Mouse (Mus musculus): Measurements from ENCODE around the gene Hs2st1. TPM values are rescaled to one million over a fixed set of nuclear protein-coding genes. Genes with fewer than 3 reads are reported as not detected.

Hs2st1 gene
- polyA plus RNA-seq, 1 experiment from 2014 or later = 1.5 TPM

- 68% methylated on average over 7 of the region's 7 CpGs for WGBS (ENCODE audit: insufficient replicate concordance)
- Histone ChIP-seq H3K9me3 (ENCODE audit: low read length) (no peaks in the 10 kb centered on the region), H3K4me3 (ENCODE audit: low read depth, low read length) (no peak overlapping the region), H3K4me1 (ENCODE audit: insufficient read depth) (0 out of 2 replicates have a peak, but pooled peaks cover 2% of the 10 kb centered on the region), H3K36me3 (replicated peaks; ENCODE audit: insufficient read depth, low read length) (0 out of 2 replicates have a peak, but pooled peaks cover 3% of the 10 kb centered on the region), H3K9ac (replicated peaks) (no peak overlapping the region), H3K27ac (ENCODE audit: low read depth) (no peak overlapping the region), H3K27me3 (ENCODE audit: insufficient read depth, low read length) (no peaks in the 10 kb centered on the region), H3K4me2 (ENCODE audit: low read depth, low read length) (no peak overlapping the region)
- ATAC-seq = no peak
- no peak for TF ChIP-seq CTCF (IDR thresholded peaks at IDR 0.05; ENCODE audit: low read depth)
- no peak for DNase-seq
Observed at GRCm38 (mm10) chr3:144604205-144604604, 34.2 kb upstream of the Hs2st1 start.

- Histone ChIP-seq H3K36me3 (replicated peaks; ENCODE audit: insufficient read depth, low read length) (0 out of 2 replicates have a peak, but pooled peaks cover 6% of the 10 kb centered on the region), H3K27ac (ENCODE audit: low read depth) (no peak overlapping the region), H3K9ac (replicated peaks) (no peak overlapping the region), H3K4me2 (ENCODE audit: low read depth, low read length) (no peak overlapping the region), H3K27me3 (ENCODE audit: insufficient read depth, low read length) (no peaks in the 10 kb centered on the region), H3K4me1 (ENCODE audit: insufficient read depth) (0 out of 2 replicates have a peak, but pooled peaks cover 2% of the 10 kb centered on the region), H3K4me3 (ENCODE audit: low read depth, low read length) (no peak overlapping the region), H3K9me3 (ENCODE audit: low read length) (no peaks in the 10 kb centered on the region)
- no peak for TF ChIP-seq EP300 (IDR thresholded peaks at IDR 0.05; ENCODE audit: low read depth)
- no peak for TF ChIP-seq CTCF (IDR thresholded peaks at IDR 0.05; ENCODE audit: low read depth)
- DNase-seq (no peak), ATAC-seq (no peak)
- 48% methylated on average over 3 of the region's 3 CpGs for WGBS (ENCODE audit: insufficient replicate concordance)
Observed at GRCm38 (mm10) chr3:144603558-144603957, 33.6 kb upstream of the Hs2st1 start.

GRCm38 (mm10) chr3:144602819-144603218 is 32.8 kb upstream of the Hs2st1 start:
- 63% methylated on average over 7 of the region's 7 CpGs for WGBS (ENCODE audit: insufficient replicate concordance)

GRCm38 (mm10) chr3:144602413-144602812 is 32.4 kb upstream of the Hs2st1 start:
- H3K4me2 ChIP-seq (ENCODE audit: low read depth, low read length) = no peak overlapping the region
- 72% methylated on average over 4 of the region's 4 CpGs for WGBS (ENCODE audit: insufficient replicate concordance)
- no peaks in the 10 kb centered on the region for H3K9me3 ChIP-seq (ENCODE audit: low read length)
- H3K9ac ChIP-seq (replicated peaks) = no peak overlapping the region
- H3K4me1 ChIP-seq (ENCODE audit: insufficient read depth) = no peaks in the 10 kb centered on the region
- 0 out of 2 replicates have a peak, but pooled peaks cover 8% of the 10 kb centered on the region for H3K36me3 ChIP-seq (replicated peaks; ENCODE audit: insufficient read depth, low read length)
- H3K27me3 ChIP-seq (ENCODE audit: insufficient read depth, low read length) = no peaks in the 10 kb centered on the region
- DNase-seq = no peak
- no peak for TF ChIP-seq CTCF (IDR thresholded peaks at IDR 0.05; ENCODE audit: low read depth)
- TF ChIP-seq EP300 (IDR thresholded peaks at IDR 0.05; ENCODE audit: low read depth) = no peak
- no peak overlapping the region for H3K4me3 ChIP-seq (ENCODE audit: low read depth, low read length)
- ATAC-seq = no peak
- no peak overlapping the region for H3K27ac ChIP-seq (ENCODE audit: low read depth)

More at GRCm38 (mm10) chr3:144602819-144603218, 32.8 kb upstream of the Hs2st1 start:
- no peak overlapping the region for H3K4me2 ChIP-seq (ENCODE audit: low read depth, low read length)
- H3K9me3 ChIP-seq (ENCODE audit: low read length) = no peaks in the 10 kb centered on the region
- H3K4me3 ChIP-seq (ENCODE audit: low read depth, low read length) = no peak overlapping the region
- H3K9ac ChIP-seq (replicated peaks) = no peak overlapping the region
- no peak for TF ChIP-seq EP300 (IDR thresholded peaks at IDR 0.05; ENCODE audit: low read depth)
- TF ChIP-seq CTCF (IDR thresholded peaks at IDR 0.05; ENCODE audit: low read depth) = no peak
- no peak overlapping the region for H3K27ac ChIP-seq (ENCODE audit: low read depth)
- H3K4me1 ChIP-seq (ENCODE audit: insufficient read depth) = no peaks in the 10 kb centered on the region
- 0 out of 2 replicates have a peak, but pooled peaks cover 8% of the 10 kb centered on the region for H3K36me3 ChIP-seq (replicated peaks; ENCODE audit: insufficient read depth, low read length)
- no peaks in the 10 kb centered on the region for H3K27me3 ChIP-seq (ENCODE audit: insufficient read depth, low read length)
- DNase-seq = no peak
- no peak for ATAC-seq

GRCm38 (mm10) chr3:144597790-144598467 is 27.9 kb upstream of the Hs2st1 start:
- ATAC-seq (no peak), DNase-seq (no peak)
- Histone ChIP-seq H3K4me1 (ENCODE audit: insufficient read depth) (no peaks in the 10 kb centered on the region), H3K4me3 (ENCODE audit: low read depth, low read length) (no peak overlapping the region), H3K36me3 (replicated peaks; ENCODE audit: insufficient read depth, low read length) (peaks cover 29% of the 10 kb centered on the region), H3K27me3 (ENCODE audit: insufficient read depth, low read length) (no peaks in the 10 kb centered on the region), H3K9me3 (ENCODE audit: low read length) (no peaks in the 10 kb centered on the region), H3K27ac (ENCODE audit: low read depth) (no peak overlapping the region), H3K9ac (replicated peaks) (no peak overlapping the region), H3K4me2 (ENCODE audit: low read depth, low read length) (no peak overlapping the region)
- 85% methylated on average over 12 of the region's 12 CpGs for WGBS (ENCODE audit: insufficient replicate concordance)
- TF ChIP-seq CTCF (IDR thresholded peaks at IDR 0.05; ENCODE audit: low read depth) (no peak), EP300 (IDR thresholded peaks at IDR 0.05; ENCODE audit: low read depth) (no peak)

- WGBS (ENCODE audit: insufficient replicate concordance) = 85% methylated on average over 4 of the region's 4 CpGs
- no peaks in the 10 kb centered on the region for H3K9me3 ChIP-seq (ENCODE audit: low read length)
- TF ChIP-seq EP300 (IDR thresholded peaks at IDR 0.05; ENCODE audit: low read depth) (no peak), CTCF (IDR thresholded peaks at IDR 0.05; ENCODE audit: low read depth) (no peak)
- H3K27ac ChIP-seq (ENCODE audit: low read depth) = no peak overlapping the region
- ATAC-seq (no peak), DNase-seq (no peak)
- H3K27me3 ChIP-seq (ENCODE audit: insufficient read depth, low read length) = no peaks in the 10 kb centered on the region
- H3K4me1 ChIP-seq (ENCODE audit: insufficient read depth) = no peaks in the 10 kb centered on the region
- peaks cover 34% of the 10 kb centered on the region for H3K36me3 ChIP-seq (replicated peaks; ENCODE audit: insufficient read depth, low read length)
- no peak overlapping the region for H3K4me2 ChIP-seq (ENCODE audit: low read depth, low read length)
- no peak overlapping the region for H3K4me3 ChIP-seq (ENCODE audit: low read depth, low read length)
- H3K9ac ChIP-seq (replicated peaks) = no peak overlapping the region
Observed at GRCm38 (mm10) chr3:144597121-144597520, 27.1 kb upstream of the Hs2st1 start.

All from liver, postnatal 0 days (tissue).